Mouse (Mus musculus) embryonic fibroblast, embryonic 13.5 days (primary cell): ENCODE results near the gene Ddx23.

Experiments used
- CTCF ChIP-seq: IDR thresholded peaks from 2 replicates; pipeline ENCODE4 v1.5.1; 2011; ENCODE audit warnings: mild to moderate bottlenecking, control low read depth, low read length, moderate library complexity, borderline replicate concordance; ENCODE audit not compliant: insufficient read depth
- POLR2A ChIP-seq: IDR thresholded peaks from 2 replicates; pipeline ENCODE4 v1.6.1; 2011; ENCODE audit warnings: low read depth, mild to moderate bottlenecking, control low read depth, low read length, moderate library complexity

DNA sequence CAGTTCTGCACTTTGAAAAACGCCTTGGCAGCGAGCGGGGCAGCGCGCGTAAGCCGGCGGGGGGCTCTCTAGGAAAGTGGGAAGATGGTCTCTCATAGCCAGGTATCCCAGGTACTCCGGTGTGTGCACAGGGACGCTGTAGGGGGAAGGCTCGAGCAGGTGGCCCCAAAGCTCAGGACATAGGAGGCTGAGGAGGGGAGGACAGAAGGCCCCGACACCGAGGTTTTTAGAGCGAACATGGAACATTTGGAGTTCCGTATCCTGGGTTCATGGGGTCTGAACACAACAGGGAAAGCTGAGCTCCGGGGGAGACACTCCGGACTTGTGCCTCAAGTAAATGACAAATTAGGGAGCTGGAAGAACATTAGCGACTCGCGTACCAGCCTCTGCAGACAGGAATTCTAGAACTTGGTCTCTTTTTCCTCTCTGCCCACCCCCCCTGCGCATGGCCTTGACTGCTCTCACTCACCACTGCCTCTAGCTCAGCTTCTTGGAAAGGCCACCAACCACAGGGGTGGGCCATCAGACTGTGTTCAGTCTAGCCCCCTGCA, 27.3 kb downstream of the Ddx23 start:
- TF ChIP-seq POLR2A (no peak), CTCF (no peak)
